Mouse (Mus musculus) lung, adult 2 months (tissue): ENCODE data around the gene Cenpu.

Source experiments
- CTCF ChIP-seq: fragments of 200-500 bp; IDR thresholded peaks from 2 replicates; pipeline ENCODE4 v1.5.1; 2011; ENCODE audit warnings: mild to moderate bottlenecking, low read length, control low read depth; ENCODE audit not compliant: insufficient read depth
- POLR2A ChIP-seq: fragments of 200-500 bp; IDR thresholded peaks from 2 replicates; pipeline ENCODE4 v1.6.1; 2011; ENCODE audit warnings: low read depth, mild to moderate bottlenecking, control low read depth, low read length, borderline replicate concordance; ENCODE audit errors: extremely low read depth

DNA sequence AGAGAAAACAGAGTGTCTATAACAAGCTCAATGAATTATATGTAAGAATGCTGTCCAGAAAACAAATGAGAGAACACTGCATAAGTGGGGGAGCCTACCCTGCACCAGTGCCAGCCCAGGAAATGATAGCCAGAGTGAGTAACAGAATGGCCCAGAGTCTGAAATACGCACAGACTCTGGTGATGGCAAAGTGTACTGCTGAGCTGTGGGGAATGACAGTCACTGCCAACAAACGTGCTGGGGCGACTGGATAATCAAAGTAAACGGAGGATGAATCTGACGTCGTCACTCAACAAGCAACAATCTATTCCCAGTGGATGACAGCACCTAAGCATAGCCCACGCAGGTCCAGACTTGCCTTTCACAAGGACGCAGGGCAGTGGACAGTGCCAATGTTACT lies 41.2 kb downstream of the Cenpu start:
- TF ChIP-seq CTCF = no peak
- TF ChIP-seq POLR2A = no peak
